Mouse (Mus musculus): ENCODE data around the gene Celf3.

GRCm38 (mm10) chr3:94483790-94484439 lies 5.8 kb downstream of the Celf3 start:
- TF ChIP-seq CTCF (IDR thresholded peaks at IDR 0.05) = no peak
- TF ChIP-seq EP300 (IDR thresholded peaks at IDR 0.05) = no peak
